Mouse (Mus musculus) B cell, adult 2 months (primary cell): ENCODE measurements around the gene Hsdl1.

Experiments
- DNase-seq, 2 experiments: peaks; one replicate each; pipeline ENCODE4 v3.0.0; 2022

Gene Hsdl1

GRCm38 (mm10) chr8:119516674-119517073, 58.3 kb downstream of the Hsdl1 start:
- DNase-seq, result no peak

- DNase-seq, result no peak
Observed at GRCm38 (mm10) chr8:119515767-119516166, 59.2 kb downstream of the Hsdl1 start.

GRCm38 (mm10) chr8:119514940-119515339, 60.0 kb downstream of the Hsdl1 start:
- DNase-seq, result no peak

GRCm38 (mm10) chr8:119513405-119513804, 61.6 kb downstream of the Hsdl1 start:
- no peak for DNase-seq
